In the genomic region with DNA sequence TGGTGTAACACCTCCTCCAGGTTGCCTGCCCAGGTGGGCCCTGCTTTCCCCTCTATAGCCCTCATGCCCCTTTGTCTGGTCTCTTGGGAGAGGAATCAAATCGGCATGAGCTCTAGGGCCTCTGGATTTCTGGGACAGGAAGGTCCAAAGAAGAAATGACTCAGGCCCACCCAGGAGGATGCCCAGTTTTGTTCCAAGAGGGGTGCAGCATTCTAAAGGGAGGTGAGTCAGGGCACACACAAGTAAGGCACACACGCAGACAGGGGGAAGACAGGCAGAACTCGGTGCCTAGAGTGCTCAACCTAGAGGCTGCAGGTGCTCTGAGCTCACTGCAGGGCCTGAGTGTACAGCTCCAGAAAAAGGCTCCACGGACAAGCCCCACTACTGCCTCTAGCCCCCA, we compare ENCODE assay signal across 16 mouse cellular contexts. TPM values are rescaled to one million over a fixed set of nuclear protein-coding genes. Genes with fewer than 3 reads are reported as not detected.
"Had no signal": no experiment of that assay in that cellular context is flagged by ENCODE, and none has a peak within 500 bp of the region (broad histone marks: within the 10 kb centered on the region; RNA-seq: fewer than 3 reads in every experiment).

No protein-coding gene starts in this region.

- H3K36me3 ChIP-seq: liver, embryonic 13.5 days; midbrain, embryonic 12.5 days; midbrain, embryonic 15.5 days; neural tube, embryonic 13.5 days had no signal

- H3K27me3 ChIP-seq: liver, embryonic 13.5 days had no signal

- H3K4me2 ChIP-seq: liver, embryonic 13.5 days; midbrain, embryonic 12.5 days; midbrain, embryonic 15.5 days; neural tube, embryonic 13.5 days had no signal

- H3K4me3 ChIP-seq: layer of hippocampus, adult 2 months; left cerebral cortex, adult 2 months; liver, embryonic 13.5 days; midbrain, embryonic 12.5 days; midbrain, embryonic 15.5 days; neural tube, embryonic 13.5 days had no signal

- ATAC-seq: midbrain, embryonic 15.5 days had no signal

- H3K9ac ChIP-seq: liver, embryonic 13.5 days; midbrain, embryonic 12.5 days; midbrain, embryonic 15.5 days; neural tube, embryonic 13.5 days had no signal

- H3K4me1 ChIP-seq: liver, embryonic 13.5 days had no signal

- H3K9me3 ChIP-seq: liver, embryonic 13.5 days; midbrain, embryonic 12.5 days; midbrain, embryonic 15.5 days; neural tube, embryonic 13.5 days had no signal

- H3K27ac ChIP-seq: kidney, postnatal 0 days; layer of hippocampus, adult 2 months; left cerebral cortex, adult 2 months; liver, embryonic 13.5 days; macrophage; midbrain, embryonic 12.5 days; midbrain, embryonic 15.5 days; neural tube, embryonic 13.5 days had no signal

- DNase-seq: layer of hippocampus, adult 9-11 months; layer of hippocampus, postnatal 36 days; liver, embryonic 13.5 days; lung, adult 2 months; retina, postnatal 1 day; thymus, adult 2 months; thymus, postnatal 25 days had no signal

RNA-seq across cellular contexts. Expression of gene Inhbb, which starts 17.7 kb away (rescaled TPM):
- total RNA-seq: megakaryocyte, adult 5-6 weeks; neutrophil, adult 5-6 weeks had no signal
